Mouse (Mus musculus): ENCODE results near the gene 1700025C18Rik.

DNA sequence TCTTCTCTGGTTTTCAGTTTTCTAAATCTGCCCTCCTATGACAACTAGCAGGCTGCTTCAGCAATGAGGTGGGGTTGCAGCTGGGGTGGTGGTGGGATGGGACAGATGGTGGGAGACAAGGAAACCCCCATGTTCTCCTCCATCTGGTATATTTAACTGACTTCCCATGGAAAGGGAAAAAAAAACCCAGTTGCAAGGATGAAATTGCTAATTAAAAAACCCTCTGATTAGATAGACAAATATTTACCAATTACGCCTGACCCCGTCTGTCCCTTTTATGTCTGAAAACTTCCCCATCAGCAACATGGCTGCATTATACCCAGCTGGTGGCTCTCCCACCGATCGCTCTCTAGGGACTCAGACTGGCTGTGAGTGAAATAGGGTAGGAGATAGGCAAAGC is 3.9 kb downstream of the 1700025C18Rik start:
- no peak for TF ChIP-seq CTCF (IDR thresholded peaks at IDR 0.05)
- no peak for TF ChIP-seq POLR2A (IDR thresholded peaks at IDR 0.05; ENCODE audit: insufficient read depth, low read depth, low read length)
